Mouse (Mus musculus) adrenal gland, postnatal 4 days (tissue): Measurements from ENCODE around the gene Sv2c. TPM values are rescaled to one million over a fixed set of nuclear protein-coding genes. Genes with fewer than 3 reads are reported as not detected.

Source experiments
- DNase-seq, 2 experiments: peaks; one replicate each; pipeline ENCODE4 v3.0.0; 2021 to 2022; ENCODE audit warnings: low spot score in 2 of 2, mixed read lengths in 2 of 2
- total RNA-seq, 2 experiments: library from RNA; stranded (reverse); gene quantifications; 2 replicates each; pipeline ENCODE4 v1.2.3; 2021

The Sv2c gene
- total RNA-seq, 2 experiments from 2014 or later: 9.0 to 16.2 TPM

DNA sequence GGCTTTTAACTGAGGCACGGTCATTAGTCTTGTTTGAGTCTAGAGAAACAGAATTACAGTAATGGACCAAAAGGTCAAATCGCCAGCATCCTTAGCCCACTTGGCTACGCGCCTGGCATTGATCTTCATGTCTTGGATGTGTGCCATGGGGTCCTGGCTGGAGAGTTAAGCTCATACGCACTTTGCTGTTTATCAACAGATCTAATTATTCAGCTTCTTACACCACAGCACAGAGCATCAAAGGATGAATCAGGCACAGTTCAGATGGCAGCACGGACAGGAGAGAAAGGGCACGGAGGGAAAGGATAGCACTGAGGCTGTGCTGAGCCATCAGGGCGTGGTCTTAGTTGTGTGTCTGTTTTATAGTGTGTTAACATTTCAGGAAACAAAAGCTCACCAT is 58.8 kb downstream of the Sv2c start:
- DNase-seq: no peak

DNA sequence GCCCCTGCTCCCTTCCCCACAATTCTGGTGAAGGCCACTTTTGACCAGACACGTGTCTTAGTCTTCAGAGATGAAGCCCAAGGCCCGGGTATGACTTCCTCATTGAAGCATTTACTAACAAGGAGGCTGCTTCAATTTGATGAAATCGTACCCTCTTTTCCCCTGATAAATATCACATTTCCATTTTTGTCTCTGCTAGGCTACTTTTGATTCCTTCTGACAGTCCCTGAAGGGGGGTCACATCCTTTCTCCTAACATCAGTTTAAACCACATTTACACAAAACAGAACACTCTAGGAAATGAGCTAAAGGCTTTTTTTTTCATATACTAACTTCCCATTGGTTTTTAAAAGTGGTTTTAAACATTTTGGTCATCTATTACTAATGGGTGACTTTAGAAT is 79.6 kb downstream of the Sv2c start:
- no peak for DNase-seq

DNA sequence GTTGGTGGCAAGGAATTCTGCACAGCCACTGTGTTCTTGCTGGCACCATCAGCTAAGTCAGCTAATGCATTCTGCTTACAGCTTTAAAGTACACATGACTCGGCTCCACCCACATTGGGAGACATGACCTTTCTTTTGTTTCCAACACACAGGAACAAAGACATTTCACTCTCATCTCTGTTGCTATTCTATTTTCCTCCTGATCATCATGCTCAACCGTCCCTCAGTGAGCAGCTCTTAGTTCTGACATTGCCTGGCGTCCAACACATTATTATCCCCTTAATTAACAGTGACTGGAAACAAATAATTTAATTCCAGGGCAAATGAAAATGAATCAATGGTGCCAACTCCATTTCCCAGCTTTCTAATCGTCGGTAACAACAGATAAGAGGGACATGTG is 87.0 kb downstream of the Sv2c start:
- no peak for DNase-seq

DNA sequence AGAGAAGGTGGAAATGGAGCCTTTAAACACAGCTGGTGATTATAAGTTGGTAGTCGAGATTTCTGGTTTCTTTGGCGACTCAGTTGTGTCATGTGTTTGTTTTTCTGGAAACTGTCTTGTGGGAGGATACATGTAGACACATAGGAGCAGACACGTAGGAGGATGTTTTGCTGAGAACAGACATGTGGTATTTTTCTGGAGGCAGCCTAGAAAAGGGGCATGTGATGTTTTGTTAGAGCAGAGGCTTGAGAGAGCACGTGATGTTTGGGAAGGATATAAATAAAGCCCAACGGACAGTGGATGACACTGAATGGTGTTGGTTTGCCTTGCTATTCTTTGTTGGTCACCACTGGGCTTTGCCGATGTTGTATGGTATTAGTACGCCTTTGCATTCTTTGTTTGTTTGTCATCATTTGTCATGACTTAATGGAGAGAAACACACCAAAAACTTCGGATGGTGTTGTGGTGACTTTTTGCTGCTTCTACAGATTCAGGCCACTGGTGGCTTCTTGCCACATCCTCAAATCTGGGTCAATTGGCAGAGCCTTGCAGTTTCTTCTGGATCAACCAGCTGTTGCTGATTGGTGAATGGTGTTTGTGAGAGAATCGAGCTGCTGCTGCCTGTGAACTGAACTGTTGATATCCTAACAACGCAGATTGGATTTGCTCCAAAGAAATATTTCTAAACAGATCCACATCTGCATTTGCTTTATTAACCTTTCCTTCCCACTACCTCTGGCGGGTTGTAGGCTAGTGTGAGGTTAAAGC is 91.9 kb downstream of the Sv2c start:
- DNase-seq: no peak

DNA sequence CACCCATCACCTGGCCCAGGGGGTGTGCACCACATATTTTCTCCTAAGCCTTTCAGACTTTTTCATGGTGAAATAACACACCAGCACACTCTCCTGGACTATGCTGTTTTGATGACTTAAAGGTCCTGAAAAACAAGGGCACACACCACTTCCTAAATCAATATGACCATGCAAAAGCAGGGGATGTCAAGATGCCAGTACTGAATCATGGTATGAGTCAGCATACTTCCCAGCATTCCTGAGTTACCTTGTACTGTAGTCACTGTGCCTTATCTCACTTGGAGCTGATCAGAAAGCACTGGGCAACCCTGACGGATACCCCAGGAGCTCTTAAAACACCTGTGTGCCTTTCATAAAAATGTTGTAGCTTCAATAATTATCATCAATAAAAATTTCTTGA is 92.8 kb downstream of the Sv2c start:
- no peak for DNase-seq

DNA sequence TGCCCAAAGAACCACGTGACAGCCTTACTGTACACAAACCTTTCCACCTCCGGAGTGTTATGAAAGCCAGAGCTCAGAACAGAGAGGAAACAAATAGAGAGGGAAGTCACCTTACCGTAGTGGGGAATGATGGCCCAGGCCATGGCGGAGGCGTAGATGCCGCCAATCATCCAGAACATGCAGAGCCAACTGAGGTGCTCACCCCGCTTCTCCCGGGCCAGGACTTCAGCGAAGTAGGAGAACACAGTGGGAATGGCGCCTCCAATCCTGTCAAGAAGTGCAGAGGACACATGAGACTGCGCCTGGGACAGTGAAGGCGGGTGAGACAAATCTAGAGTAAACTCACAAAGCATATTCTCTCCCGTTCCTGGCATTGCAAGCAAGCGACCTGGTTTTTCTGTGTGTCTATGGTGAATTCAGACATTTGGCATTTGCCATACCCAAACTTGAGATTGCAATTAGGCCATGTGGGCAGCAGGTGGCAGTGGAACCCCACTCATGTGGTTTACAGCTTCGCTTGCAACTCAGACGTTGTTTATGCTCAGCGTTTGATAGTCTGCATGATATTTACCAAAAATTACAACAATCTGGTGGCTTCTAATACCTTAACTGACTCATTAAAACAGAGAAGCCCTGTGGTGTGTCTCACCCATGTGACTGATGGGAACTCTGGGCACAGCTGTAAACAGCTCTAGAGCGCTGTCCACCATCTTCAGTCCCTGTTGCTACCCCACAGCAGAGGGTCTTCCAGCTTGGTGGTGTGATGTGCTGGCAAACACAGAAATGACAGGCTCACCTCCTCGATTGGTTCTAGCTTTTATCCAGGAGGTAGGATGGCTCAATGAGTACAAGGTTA is 101.8 kb downstream of the Sv2c start:
- no peak for DNase-seq

DNA sequence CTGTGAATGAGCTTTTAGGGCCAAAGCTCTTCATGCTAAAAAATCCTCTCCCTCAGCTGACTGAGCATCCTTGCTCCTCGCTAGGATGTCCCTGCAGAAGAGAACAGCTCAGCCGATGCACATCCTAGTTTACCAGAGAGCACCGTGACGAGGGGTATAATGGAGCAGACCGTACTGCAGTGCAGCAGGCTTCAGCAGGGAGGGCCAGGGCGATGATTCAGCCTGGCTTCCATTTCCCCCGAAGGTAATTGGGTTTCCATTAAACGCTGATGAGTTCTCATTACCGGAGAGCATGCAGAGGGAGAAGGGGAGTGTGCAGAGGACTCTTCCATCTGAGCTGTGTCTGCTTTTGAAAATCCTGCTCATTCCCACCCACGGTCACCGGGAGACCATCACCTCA is 108.5 kb downstream of the Sv2c start:
- DNase-seq: no peak

DNA sequence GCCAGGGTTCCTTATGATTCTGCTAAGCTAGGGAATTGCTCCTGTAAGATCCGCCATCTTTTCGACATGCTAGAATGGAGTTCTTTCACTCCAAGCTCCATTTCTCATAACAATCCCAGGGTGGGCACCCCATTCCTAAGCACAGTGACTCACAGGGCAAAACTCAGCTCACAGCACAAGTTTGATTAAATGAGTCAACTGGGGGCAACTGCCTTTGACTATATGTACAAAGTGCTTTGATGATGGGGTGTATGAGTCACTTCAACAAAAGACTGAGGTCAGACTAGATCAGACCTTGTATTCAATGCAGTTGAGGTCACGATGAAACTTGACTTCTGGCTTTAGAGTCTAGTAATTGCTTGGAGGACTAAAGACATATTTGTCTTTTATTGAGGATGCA is 116.9 kb downstream of the Sv2c start:
- no peak for DNase-seq

DNA sequence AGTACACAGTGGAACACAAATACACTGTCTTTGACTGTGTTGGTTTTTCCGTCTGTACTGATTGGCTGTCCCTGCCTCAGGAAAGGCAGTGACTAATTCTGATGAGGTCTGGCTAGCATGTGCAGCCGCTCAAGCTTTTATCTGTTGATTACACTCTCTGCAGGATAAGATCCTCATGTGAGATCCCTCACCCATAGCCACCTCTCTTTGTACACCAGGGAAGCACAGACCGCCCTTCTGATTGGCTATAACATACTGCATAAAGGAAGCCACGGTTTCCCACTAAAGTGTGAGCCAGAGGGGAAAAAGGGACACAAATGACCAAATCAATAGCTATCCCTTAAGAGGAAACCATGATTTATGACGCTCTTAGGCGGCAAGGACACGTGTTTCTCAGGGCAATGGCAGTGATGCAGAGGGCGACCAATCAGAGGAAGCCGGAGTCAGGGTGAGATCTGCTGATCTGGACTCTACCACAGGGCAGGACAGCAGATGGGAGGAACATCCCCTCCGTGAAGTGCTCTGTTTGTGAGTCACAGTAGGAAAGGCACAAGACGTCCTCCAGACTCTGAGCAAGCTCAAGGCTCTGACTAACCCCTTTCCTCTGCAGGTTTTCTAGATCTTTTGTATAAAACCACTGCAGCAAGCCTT is 121.4 kb downstream of the Sv2c start:
- no peak for DNase-seq

DNA sequence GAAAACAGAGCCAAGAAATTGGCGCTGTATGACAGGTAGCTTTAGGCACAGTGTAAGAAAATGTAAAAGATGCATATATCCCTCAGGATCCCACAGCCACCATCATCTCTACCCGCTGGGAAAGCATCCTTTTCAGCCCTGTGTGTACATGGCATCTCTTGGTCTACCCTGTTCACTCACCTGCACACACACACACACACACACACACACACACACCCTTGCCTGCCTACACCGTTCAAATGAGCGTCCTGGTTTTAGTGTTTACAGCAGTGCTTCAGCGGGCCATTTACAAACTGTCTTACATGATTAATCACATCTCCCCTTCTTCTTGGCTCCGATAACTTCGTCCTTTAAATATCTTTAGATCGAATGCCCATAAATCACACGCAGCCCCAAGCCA is 123.4 kb downstream of the Sv2c start:
- DNase-seq: no peak

DNA sequence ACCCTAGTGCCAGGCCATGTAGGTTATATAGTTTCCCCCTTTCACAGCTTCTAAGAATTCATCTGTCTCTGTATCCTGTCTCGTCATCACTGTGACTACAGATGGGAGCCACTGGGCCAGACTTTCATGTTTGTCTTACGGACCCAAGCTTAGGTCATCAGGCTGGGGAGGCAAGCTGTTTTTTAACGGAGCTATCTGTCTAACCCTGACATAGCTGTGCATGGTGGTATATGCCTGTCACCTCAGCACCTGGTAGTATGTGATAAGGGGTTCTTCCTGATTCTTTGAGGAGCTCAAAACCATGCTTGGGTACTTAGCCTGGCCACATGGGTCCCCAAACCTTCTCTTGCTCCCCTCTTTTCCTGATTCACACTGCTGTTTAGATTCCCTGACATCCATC is 124.2 kb downstream of the Sv2c start:
- DNase-seq: no peak

DNA sequence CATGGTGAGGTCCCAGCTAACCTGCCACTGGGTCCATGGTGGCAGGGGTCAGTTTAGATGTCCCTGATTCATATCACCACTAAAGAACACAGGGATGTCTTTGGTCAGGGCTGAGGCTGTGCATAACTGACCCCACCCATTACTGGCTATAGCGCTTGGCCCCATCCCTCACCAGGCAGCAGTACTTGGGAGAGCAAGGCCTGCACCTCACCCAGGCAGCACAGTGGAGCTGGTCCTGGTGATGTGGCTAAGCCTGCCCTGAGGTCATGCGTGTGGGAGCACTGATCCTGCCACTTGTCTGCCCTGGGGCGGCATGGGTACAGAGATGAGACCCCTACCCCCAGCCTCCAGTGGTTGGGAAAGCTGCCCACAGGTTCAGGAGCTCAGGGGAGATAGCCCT is 128.8 kb downstream of the Sv2c start:
- DNase-seq: no peak

DNA sequence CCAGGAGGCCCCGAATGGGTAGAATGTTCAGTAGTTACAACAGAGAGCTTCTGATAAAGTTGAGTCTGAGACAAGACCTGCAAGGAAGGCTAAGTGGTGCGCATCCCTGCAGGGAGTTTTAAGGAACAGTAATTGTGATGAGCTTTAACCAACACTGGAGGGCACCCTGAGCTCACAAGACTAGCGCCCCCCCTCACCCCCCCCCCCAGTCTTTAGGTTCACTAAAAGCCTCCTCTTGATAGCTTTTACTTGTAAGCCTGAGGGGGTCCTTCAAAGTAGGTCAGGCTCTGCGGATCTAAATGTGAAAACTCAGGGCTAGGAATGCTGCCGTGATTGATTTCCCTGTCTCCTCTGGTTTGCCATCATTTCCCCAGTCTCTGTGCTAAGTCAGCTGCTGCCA is 129.9 kb downstream of the Sv2c start:
- no peak for DNase-seq

DNA sequence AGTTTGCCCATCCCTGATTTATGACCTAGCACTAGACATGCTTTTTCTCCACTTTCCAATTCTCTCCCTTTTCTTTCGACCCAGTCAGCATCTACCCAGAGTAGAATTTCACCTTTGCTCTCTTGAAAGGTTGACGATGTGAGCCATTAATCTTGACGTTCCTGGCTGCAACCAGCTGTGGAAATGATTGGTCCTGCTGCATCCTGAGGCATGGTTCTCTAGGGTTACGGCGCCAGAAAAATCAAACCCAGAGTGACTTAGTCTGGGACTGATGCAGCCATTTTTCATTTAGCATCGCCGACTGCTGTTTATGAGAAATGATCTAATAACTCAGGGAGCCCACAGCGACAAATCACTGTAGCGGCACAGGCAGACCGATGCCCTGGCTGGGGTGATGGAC is 133.0 kb downstream of the Sv2c start:
- no peak for DNase-seq

DNA sequence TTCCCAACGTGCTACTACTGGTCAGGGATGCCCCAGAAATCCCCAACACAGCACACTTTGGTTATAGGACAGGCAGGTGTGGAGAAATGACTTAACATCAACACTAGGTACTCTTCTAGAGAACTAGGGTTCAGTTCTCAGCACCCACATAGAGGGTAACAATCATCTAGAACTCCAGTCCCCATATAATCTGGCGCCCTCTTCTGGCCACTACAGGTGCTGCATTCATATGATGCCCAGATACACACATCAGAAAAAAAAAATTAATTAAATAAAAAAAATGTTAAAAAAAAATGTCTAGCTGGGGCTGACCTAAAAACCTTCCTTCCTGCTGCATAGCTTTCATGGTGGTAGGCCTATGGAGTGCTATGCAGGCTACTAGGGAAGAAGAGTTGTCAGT is 135.1 kb downstream of the Sv2c start:
- no peak for DNase-seq

DNA sequence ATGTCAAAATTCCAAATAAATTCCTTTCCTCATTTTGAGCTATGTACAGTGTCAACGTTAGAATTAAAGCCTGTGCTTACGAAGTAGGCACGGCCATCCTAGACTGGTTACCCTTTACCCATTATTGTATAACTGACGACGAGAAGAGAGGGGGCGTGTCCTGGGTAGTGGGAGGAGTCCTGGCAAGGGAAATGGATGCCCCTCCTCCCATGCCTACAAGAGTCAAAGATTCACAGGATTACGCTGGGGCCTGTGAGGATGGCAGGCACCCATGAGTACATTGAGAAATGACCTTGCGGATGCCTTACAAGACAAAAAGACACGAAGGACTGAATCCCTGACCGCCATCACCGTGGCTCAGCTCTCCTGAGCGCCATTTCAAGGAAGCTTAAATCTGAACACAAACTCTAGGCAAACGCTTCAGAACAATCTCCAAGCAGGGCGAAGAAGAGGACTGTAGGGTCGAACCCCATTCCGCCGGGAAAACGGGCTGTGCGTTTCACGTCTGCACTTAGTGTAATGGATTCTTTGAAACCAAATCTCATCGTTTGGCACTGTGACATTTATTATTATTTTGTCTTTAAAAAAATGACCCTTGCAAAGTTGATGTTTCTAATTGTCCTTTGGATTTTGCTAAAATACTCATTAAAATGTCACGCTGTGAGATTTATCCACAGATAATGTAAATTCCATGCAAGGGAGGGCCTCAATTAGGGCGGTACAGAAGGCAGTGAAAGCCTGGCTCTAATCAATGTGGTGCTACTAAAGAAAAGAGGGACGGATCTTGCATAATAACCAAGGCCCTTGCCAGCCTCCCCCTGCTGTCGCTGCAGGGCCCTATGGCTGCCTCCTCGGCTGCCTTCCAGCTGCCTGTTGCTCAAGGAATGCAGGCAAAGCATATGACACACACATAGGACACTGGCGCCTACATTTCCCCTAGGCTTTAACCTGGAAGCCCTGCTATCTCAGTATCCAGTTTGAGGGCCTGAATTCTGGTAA is 137.4 kb downstream of the Sv2c start:
- DNase-seq: no peak

DNA sequence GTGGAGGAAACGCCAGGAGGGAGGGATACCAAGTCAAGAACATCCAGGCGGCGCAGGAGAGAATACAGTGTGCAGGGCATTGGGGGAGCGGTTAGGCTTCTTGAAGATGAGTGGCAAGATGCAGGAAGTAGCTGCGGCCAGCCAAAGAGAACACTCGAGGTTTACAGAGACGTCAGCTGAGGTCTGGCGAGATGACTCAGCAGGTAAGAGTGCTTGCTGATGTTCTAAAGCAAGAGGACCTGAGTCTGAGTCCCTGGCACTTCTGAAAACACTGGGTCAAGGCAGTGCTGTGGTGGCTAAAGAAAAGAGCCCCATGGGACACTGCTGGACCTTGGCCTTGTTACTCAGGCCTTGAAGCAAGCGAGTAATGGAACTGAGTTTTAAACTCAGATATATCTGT is 144.2 kb downstream of the Sv2c start:
- DNase-seq: no peak

DNA sequence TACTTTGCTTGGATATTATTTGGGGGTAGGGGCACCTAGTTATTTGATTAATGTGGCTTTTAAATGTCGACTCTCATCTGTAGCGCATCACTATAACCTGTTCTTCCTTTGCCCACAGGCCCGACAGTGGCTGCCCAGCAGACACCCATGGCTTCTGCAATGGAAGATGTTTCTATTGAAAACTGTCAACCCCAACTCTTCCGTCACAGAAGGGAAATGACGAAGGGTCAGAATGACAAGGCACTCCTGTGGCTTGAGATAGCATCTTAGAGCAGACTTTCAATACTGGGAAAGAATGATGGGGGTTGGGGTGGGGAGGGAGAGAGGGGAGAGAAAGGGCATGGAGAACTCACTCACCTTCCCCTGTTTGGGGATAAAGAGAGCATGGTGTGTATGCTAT is 145.2 kb downstream of the Sv2c start:
- DNase-seq: no peak

DNA sequence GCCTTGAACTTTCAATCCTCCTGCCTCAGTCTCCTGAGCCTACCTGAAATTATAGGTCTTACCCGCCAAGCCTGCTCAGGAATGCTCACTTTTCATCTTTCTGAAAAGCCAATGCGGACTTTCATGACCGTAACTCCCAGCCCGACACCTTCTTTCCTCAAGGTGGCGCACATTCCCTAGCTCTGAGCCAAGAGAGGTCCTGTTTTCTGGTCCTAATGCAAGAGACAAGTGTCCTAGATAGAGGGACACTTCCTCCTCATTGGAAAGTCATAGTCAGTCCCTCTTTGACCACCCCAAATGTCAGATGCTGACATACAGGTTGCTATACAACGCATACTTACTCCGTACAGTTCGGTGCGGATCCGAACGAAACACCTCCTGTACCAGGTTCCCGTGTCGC is 146.0 kb downstream of the Sv2c start:
- DNase-seq: no peak

DNA sequence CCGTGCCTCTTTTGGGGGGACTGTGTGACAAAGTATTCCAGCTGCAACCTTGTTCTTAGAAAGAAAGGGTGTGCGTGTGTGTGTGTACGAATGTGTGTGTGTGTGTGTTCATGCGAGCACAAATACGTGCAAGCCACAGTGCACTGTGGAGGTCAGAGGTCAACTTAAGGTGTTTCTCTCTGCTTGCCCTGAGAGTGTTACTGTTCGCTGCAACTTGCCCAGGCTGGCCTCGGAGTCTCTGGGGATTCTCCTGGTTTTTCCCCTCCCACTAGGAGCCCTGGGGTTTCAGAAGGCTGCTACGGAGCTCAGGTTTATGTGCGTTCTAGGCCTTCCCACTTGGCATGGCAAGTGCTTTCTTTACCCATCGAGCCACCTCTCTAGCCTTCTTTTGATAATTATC is 157.2 kb downstream of the Sv2c start:
- DNase-seq: no peak

DNA sequence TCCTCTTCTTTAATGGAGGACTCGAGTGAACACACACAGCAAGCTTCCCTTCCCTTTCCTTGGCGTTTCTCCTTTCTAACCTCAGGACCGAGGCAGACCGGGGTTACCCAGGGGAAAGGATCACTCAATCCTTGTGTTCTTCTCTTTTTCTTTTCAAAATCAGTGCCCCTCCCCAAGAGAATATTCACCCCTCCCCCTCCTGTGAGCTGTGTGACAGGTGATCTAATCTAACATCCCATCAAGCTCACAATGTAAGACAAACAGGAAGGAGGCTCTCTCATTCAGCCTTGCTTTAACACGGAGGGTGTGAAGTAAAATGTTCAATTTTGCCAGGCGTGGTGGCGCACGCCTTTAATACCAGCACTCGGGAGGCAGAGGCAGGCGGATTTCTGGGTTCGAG is 158.3 kb downstream of the Sv2c start:
- no peak for DNase-seq
